Mouse (Mus musculus): ENCODE measurements around the gene Evc2. TPM values are rescaled to one million over a fixed set of nuclear protein-coding genes. Genes with fewer than 3 reads are reported as not detected.

Evc2 gene
- polyA plus RNA-seq, 1 experiment from 2014 or later, result 19.1 TPM

DNA sequence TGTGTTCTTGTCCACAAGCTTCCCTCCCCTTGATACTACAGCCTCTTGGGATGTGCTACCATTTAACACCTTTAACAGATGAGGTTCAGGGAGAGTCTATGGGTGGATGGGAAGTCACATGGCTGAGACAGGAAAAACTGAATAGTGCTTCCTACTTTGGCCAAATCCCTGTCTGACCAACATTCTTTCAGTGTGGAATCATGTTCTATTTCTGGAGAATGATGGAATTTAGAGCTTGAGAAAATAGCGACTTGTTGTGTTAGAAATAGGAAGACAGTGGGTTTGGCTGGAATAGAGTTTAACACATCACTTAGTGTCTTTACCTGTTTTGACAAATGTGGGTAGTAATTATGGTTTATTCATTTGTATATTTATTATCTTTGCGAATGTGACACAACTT, 129.3 kb downstream of the Evc2 start:
- H3K9ac ChIP-seq (ENCODE audit: low read length), result no peak overlapping the region
- no peaks in the 10 kb centered on the region for H3K4me1 ChIP-seq (replicated peaks; ENCODE audit: control insufficient read depth, insufficient read depth, low read length)
- no peak overlapping the region for H3K4me2 ChIP-seq (ENCODE audit: low read depth, low read length, severe bottlenecking)
- DNase-seq (ENCODE audit: low spot score), result no peak
- ATAC-seq (replicated peaks; ENCODE audit: low FRiP score), result no peak
- H3K27me3 ChIP-seq (ENCODE audit: control insufficient read depth, insufficient read depth, low read length), result no peaks in the 10 kb centered on the region
- no peak overlapping the region for H3K4me3 ChIP-seq (ENCODE audit: low read depth, low read length)
- H3K9me3 ChIP-seq (ENCODE audit: control insufficient read depth, low read length), result no peaks in the 10 kb centered on the region
- H3K27ac ChIP-seq (ENCODE audit: low read depth, low read length), result no peak overlapping the region
- WGBS, result 90% methylated on average over 2 of the region's 2 CpGs
- no peaks in the 10 kb centered on the region for H3K36me3 ChIP-seq (ENCODE audit: control insufficient read depth, insufficient read depth, low read length)

DNA sequence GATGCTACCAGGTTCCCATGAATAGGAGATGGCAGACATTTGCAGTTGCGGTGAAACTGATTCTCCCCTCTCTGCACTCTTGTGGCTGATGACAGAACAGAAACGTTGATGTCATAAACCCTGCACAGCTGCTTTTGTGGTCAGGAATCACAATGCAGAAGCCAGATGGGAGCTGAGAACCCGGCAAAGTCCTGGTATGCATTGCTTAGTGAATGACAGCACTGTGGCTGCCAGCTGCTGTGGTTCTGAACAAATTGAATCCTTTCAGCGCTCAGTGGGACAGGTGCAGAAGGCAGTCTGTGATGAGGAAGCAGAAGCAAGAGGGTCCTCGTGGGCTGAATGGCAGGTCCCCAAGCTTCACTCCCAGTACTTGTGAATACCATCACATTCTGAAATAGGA, 130.7 kb downstream of the Evc2 start:
- Histone ChIP-seq H3K9me3 (ENCODE audit: control insufficient read depth, low read length) (no peaks in the 10 kb centered on the region), H3K4me3 (ENCODE audit: low read depth, low read length) (no peak overlapping the region), H3K9ac (ENCODE audit: low read length) (no peak overlapping the region), H3K27me3 (ENCODE audit: control insufficient read depth, insufficient read depth, low read length) (no peaks in the 10 kb centered on the region), H3K4me1 (replicated peaks; ENCODE audit: control insufficient read depth, insufficient read depth, low read length) (no peaks in the 10 kb centered on the region), H3K27ac (ENCODE audit: low read depth, low read length) (no peak overlapping the region), H3K4me2 (ENCODE audit: low read depth, low read length, severe bottlenecking) (no peak overlapping the region), H3K36me3 (ENCODE audit: control insufficient read depth, insufficient read depth, low read length) (no peaks in the 10 kb centered on the region)
- WGBS, result 78% methylated on average over 5 of the region's 5 CpGs
- ATAC-seq (replicated peaks; ENCODE audit: low FRiP score) (no peak), DNase-seq (ENCODE audit: low spot score) (no peak)

DNA sequence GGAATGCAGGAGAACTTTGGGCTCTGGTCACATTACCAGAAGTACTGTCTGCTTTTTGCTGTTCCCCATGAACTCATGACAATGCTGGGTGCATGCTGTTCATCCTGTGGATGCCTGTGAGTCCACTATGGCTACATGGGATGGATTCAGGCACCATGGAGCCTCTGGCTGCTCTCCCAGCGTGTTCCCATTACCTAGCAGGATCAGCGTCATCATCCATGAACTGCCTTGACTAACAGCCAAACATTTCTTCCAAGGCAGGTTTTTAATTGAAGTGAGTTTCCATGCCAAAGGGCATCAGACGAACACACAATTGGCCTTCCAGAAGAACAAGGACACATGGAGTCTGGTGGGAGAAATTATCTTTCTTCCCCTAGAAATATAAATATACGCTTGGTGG, 133.3 kb downstream of the Evc2 start:
- ATAC-seq (replicated peaks; ENCODE audit: low FRiP score), result no peak
- DNase-seq (ENCODE audit: low spot score), result no peak
- no peaks in the 10 kb centered on the region for H3K9me3 ChIP-seq (ENCODE audit: control insufficient read depth, low read length)
- H3K4me3 ChIP-seq (ENCODE audit: low read depth, low read length), result no peak overlapping the region
- 79% methylated on average over 4 of the region's 4 CpGs for WGBS
- no peaks in the 10 kb centered on the region for H3K36me3 ChIP-seq (ENCODE audit: control insufficient read depth, insufficient read depth, low read length)
- H3K27ac ChIP-seq (ENCODE audit: low read depth, low read length), result no peak overlapping the region
- no peak overlapping the region for H3K4me2 ChIP-seq (ENCODE audit: low read depth, low read length, severe bottlenecking)
- H3K27me3 ChIP-seq (ENCODE audit: control insufficient read depth, insufficient read depth, low read length), result no peaks in the 10 kb centered on the region
- H3K4me1 ChIP-seq (replicated peaks; ENCODE audit: control insufficient read depth, insufficient read depth, low read length), result no peaks in the 10 kb centered on the region
- no peak overlapping the region for H3K9ac ChIP-seq (ENCODE audit: low read length)

DNA sequence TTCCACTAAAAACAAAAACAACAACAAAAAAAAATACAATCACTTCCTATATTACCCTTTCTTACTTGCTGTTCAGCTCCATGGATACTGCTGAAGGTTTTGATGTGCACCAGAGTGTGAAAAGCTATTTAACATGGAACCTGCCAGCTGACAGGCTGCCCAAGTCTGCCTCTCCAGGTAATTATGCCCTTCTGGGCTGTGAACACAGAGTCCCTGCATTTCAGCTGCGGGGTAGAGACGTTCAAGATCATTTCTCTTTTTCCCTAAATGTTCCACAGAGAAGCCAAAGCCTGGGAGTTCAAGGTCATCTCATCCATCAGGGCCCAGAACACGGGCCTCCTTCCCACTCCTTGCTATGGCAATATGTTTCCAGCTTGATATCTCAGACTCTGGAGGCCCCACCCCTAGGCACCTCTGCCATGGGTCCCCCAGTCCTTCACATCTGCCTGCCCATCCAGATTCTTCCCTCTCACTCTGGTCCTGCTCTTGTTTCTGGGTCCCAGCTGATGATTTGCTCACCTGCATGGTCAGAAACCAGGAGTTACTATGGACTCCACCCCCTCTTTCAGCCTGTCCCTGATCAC, 133.8 kb downstream of the Evc2 start:
- H3K9ac ChIP-seq (ENCODE audit: low read length), result no peak overlapping the region
- no peaks in the 10 kb centered on the region for H3K36me3 ChIP-seq (ENCODE audit: control insufficient read depth, insufficient read depth, low read length)
- 77% methylated on average over 3 of the region's 3 CpGs for WGBS
- no peaks in the 10 kb centered on the region for H3K27me3 ChIP-seq (ENCODE audit: control insufficient read depth, insufficient read depth, low read length)
- no peak overlapping the region for H3K4me3 ChIP-seq (ENCODE audit: low read depth, low read length)
- DNase-seq (ENCODE audit: low spot score) (no peak), ATAC-seq (replicated peaks; ENCODE audit: low FRiP score) (no peak)
- H3K4me2 ChIP-seq (ENCODE audit: low read depth, low read length, severe bottlenecking), result no peak overlapping the region
- no peaks in the 10 kb centered on the region for H3K9me3 ChIP-seq (ENCODE audit: control insufficient read depth, low read length)
- no peak overlapping the region for H3K27ac ChIP-seq (ENCODE audit: low read depth, low read length)
- no peaks in the 10 kb centered on the region for H3K4me1 ChIP-seq (replicated peaks; ENCODE audit: control insufficient read depth, insufficient read depth, low read length)

Other genes starting within 250 kb of the Evc2 start
- 241 and 272 TPM in 2 replicates for gene Crmp1, start 96.6 kb upstream of the Evc2 start, polyA plus RNA-seq (2014; fragmentation: Nextera tagmentation; extraction: Ambion mirVana)
- gene Evc, start 1.6 kb upstream of the Evc2 start, polyA plus RNA-seq (2014; fragmentation: Nextera tagmentation; extraction: Ambion mirVana), result 24.2 and 26.7 TPM in 2 replicates